11 mouse cellular contexts compared by ENCODE assay signal in the genomic region with DNA sequence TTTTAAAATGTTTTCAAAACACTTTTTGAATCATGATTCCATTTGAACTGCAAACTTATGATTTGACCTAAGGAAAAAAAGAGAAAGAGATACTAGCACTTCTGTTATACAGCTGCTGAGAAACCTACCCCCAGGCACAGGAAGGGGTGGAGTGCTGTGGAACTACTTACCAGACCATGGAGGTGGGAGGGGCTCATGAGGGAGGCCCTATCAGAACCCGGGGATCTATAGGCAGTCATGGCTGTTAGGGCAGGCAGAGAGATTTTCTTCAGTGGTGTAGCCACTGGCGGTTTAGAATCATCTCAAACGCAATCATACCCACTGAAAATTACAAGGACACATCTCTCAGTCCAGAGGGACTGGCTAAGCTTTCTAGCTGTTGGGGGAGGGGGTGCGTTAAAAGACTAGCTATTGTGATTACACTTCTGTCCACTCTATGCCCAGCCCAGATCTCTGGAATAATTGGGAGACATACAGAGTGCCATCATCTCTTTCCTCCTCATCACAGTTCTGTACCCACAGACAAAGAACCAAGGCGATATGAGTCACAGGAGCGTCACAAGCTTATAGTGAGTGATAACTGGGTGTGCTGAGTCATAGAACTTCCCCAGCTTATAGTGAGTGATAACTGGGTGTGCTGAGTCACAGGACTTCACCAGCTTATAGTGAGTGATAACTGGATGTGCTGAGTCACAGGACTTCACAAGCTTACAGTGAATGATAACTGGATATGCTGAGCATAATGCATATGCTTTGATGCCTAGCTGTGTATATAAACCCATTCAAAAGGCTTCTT.
DNase-seq lines count a peak whose midpoint lies in the region; ATAC-seq lines count a peak whose summit lies in the region.
"Had no signal": no experiment of that assay in that cellular context is flagged by ENCODE, and none has a peak within 500 bp of the region (broad histone marks: within the 10 kb centered on the region; RNA-seq: fewer than 3 reads in every experiment).

No protein-coding gene starts in this region.

- peak; percentile 89 for ATAC-seq in heart, embryonic 11.5 days (replicated peaks; ENCODE audit: insufficient number of reproducible peaks, low FRiP score, low TSS enrichment)
- ATAC-seq in liver, embryonic 15.5 days (ENCODE audit: insufficient read depth): peak; percentile 99

- H3K36me3 ChIP-seq in heart, embryonic 11.5 days (ENCODE audit: control insufficient read depth, insufficient read depth, low read length): no peaks in the 10 kb centered on the region
- no peaks in the 10 kb centered on the region for H3K36me3 ChIP-seq in liver, embryonic 15.5 days (replicated peaks)
- H3K36me3 ChIP-seq: limb, embryonic 12.5 days; midbrain, embryonic 12.5 days had no signal

- no peaks in the 10 kb centered on the region for H3K27me3 ChIP-seq in heart, embryonic 11.5 days (ENCODE audit: control insufficient read depth, insufficient read depth, low read length)
- no peaks in the 10 kb centered on the region for H3K27me3 ChIP-seq in liver, embryonic 15.5 days
- H3K27me3 ChIP-seq: midbrain, embryonic 12.5 days had no signal

- H3K4me1 ChIP-seq in heart, embryonic 11.5 days (ENCODE audit: control insufficient read depth, insufficient read depth, low read length): no peaks in the 10 kb centered on the region; the same call in 1 of the 2 replicates
- H3K4me1 ChIP-seq in liver, embryonic 15.5 days (replicated peaks): peaks cover 10% of the 10 kb centered on the region; the same call in 1 of the 2 replicates
- H3K4me1 ChIP-seq: limb, embryonic 12.5 days; midbrain, embryonic 12.5 days had no signal

- H3K4me3 ChIP-seq in heart, embryonic 11.5 days (ENCODE audit: low read depth, low read length): no peak overlapping the region
- no peak overlapping the region for H3K4me3 ChIP-seq in liver, embryonic 15.5 days (replicated peaks)
- H3K4me3 ChIP-seq: limb, embryonic 12.5 days; midbrain, embryonic 12.5 days had no signal

- no peaks in the 10 kb centered on the region for H3K9me3 ChIP-seq in heart, embryonic 11.5 days (replicated peaks; ENCODE audit: control insufficient read depth, low read length)
- no peaks in the 10 kb centered on the region for H3K9me3 ChIP-seq in liver, embryonic 15.5 days (replicated peaks)
- H3K9me3 ChIP-seq: limb, embryonic 12.5 days; midbrain, embryonic 12.5 days had no signal

- intact Hi-C loops in heart, postnatal 10 days (cut with DNase I): no loop called here

- DNase-seq in heart, adult 9 months (ENCODE audit: low spot score in 2 of 2): no peak
- DNase-seq in ES-CJ7 (ENCODE audit: low read depth, low spot score): peak; percentile 23
- DNase-seq in c-Kit-positive CD71-positive TER-119-negative erythroid progenitor cells, embryonic 14.5 days (ENCODE audit: low read depth): peak; percentile 63
- no peak for DNase-seq in gastrocnemius, postnatal 10 days
- DNase-seq in testis, postnatal 10 days (ENCODE audit: low spot score): no peak
- no peak for DNase-seq in heart, postnatal 10 days
- DNase-seq: cerebellum, adult 8-10 months had no signal

- 73% methylated on average over 6 of the region's 6 CpGs for WGBS in heart, embryonic 11.5 days (ENCODE audit: insufficient replicate concordance)
- WGBS in liver, embryonic 15.5 days (ENCODE audit: insufficient replicate concordance): 45% methylated on average over 6 of the region's 6 CpGs

- H3K4me2 ChIP-seq in heart, embryonic 11.5 days: no peak overlapping the region
- no peak overlapping the region for H3K4me2 ChIP-seq in liver, embryonic 15.5 days
- H3K4me2 ChIP-seq: limb, embryonic 12.5 days; midbrain, embryonic 12.5 days had no signal

- no peak overlapping the region for H3K9ac ChIP-seq in heart, embryonic 11.5 days (ENCODE audit: low read depth, low read length)
- H3K9ac ChIP-seq in liver, embryonic 15.5 days: no peak overlapping the region
- H3K9ac ChIP-seq: limb, embryonic 12.5 days; midbrain, embryonic 12.5 days had no signal

- no peak overlapping the region for H3K27ac ChIP-seq in heart, embryonic 11.5 days (ENCODE audit: low read depth, low read length)
- H3K27ac ChIP-seq in liver, embryonic 15.5 days (replicated peaks): peak overlapping the region; percentile 30; the same call in 1 of the 2 replicates
- H3K27ac ChIP-seq: limb, embryonic 12.5 days; midbrain, embryonic 12.5 days had no signal

Comparison
In these comparisons a context has a peak if more than half of its experiments do, and no peak if none do; other contexts are left out.
1. DNase-seq: peak in ES-CJ7 (single experiment) and c-Kit-positive CD71-positive TER-119-negative erythroid progenitor cells, embryonic 14.5 days (single experiment); none in heart, adult 9 months (0 of 2), gastrocnemius, postnatal 10 days (single experiment), testis, postnatal 10 days (single experiment) and heart, postnatal 10 days (0 of 2).